Mouse (Mus musculus) lung, adult 2 months (tissue): Measurements from ENCODE around the gene Fam98c.

Source experiments
- CTCF ChIP-seq: fragments of 200-500 bp; IDR thresholded peaks from 2 replicates; pipeline ENCODE4 v1.5.1; 2011; ENCODE audit warnings: mild to moderate bottlenecking, low read length, control low read depth; ENCODE audit not compliant: insufficient read depth
- POLR2A ChIP-seq: fragments of 200-500 bp; IDR thresholded peaks from 2 replicates; pipeline ENCODE4 v1.6.1; 2011; ENCODE audit warnings: low read depth, mild to moderate bottlenecking, control low read depth, low read length, borderline replicate concordance; ENCODE audit errors: extremely low read depth

GRCm38 (mm10) chr7:29155838-29156782, at the start of gene Fam98c:
- TF ChIP-seq CTCF (no peak), POLR2A (peak; percentile 64; the same call in 1 of the 2 replicates)
